Mouse (Mus musculus): ENCODE results near the gene Prr29. TPM values are rescaled to one million over a fixed set of nuclear protein-coding genes. Genes with fewer than 3 reads are reported as not detected.

Gene Prr29
- polyA plus RNA-seq, 1 experiment = not detected

DNA sequence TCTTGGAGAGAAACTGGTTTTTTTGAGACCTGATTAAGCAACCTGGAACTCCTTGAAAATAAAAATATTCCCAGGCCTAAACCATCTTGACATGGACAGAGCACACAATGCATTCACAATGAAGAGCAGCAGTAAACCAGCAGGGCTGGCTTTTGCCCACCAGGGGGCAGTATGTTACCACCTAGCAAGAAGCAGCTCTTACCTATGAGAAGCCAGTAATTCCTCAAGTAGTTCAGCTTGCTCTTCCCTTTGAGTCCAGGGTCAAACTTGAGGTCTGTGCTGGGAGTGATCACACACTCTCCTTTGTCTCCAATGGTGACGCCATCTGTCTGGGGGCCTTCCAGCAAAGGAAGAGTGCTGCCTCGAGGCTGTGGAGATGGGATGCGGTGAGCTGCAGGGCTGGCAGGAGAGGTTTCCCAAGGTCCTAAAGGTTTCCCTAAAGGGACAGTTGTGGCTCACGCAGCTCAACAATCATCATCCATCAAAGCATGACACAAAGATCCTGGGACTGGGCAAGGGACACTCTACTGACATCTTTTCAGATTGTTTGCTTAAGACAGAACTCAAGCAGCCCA, 53.4 kb downstream of the Prr29 start:
- H3K27me3 ChIP-seq (ENCODE audit: control insufficient read depth, insufficient read depth, insufficient read length) = no peaks in the 10 kb centered on the region
- H3ac ChIP-seq (ENCODE audit: control insufficient read depth, insufficient read length, low read depth) = no peak overlapping the region
- H3K36me3 ChIP-seq (ENCODE audit: control insufficient read depth, insufficient read depth) = peaks cover 81% of the 10 kb centered on the region
- H3K79me2 ChIP-seq (ENCODE audit: control insufficient read depth, insufficient read depth) = no peaks in the 10 kb centered on the region
- no peak overlapping the region for H3K4me3 ChIP-seq (ENCODE audit: insufficient read depth, poor library complexity, severe bottlenecking)
- TF ChIP-seq MAX (IDR thresholded peaks at IDR 0.05) (no peak), USF1 (IDR thresholded peaks at IDR 0.05; ENCODE audit: low read depth) (no peak), CTCF (IDR thresholded peaks at IDR 0.05; ENCODE audit: control insufficient read depth, insufficient read depth, insufficient read length) (peak; percentile 63), MYOG (IDR thresholded peaks at IDR 0.05; ENCODE audit: control insufficient read depth, extremely low read depth, insufficient read length) (no peak), MYOD1 (IDR thresholded peaks at IDR 0.05; ENCODE audit: control insufficient read depth, insufficient read length, low read depth) (no peak), FOSL1 (IDR thresholded peaks at IDR 0.05; ENCODE audit: insufficient read depth, low read length, poor library complexity, severe bottlenecking) (no peak), CEBPB (IDR thresholded peaks at IDR 0.05; ENCODE audit: low read depth) (no peak)
- no peaks in the 10 kb centered on the region for H3K79me3 ChIP-seq (ENCODE audit: low read depth)

DNA sequence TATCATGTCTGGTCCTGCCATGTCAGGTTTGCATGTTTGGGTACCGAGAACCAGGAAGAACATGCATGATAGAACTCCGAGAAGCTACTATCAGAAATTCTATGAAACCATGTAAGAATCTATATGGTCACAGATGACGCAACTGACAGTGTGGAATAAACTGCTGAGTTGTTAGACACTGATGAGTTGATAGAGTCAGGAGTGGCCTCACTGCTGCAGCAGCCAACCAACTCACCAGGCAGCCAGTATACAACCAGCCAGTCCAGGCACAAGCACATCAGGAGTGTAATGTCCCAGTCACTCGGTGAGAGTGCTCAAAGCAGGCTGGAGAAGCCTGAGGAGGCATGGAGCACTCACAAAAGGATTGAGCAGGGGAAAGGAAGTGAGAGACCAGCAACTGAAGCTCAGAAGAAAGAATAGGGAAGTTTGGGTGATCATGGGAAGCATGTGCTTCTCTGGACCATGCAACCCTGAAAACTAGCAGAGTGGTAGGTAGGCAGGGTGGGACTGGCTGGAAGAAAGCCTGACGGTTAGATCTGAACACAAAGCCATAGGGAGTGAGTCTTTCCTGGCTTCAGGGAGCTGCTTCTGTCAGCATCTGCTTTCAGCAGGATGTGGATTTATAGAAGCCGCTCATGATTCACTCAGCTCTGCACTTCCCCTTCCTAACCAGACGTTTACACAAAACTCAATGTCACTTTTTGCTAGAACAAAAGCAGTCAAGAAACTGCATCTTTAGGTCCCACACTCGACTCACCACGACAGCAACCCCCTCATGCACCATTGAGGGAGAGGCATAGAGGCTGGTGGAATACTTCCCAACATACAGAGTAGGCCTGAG, 54.2 kb downstream of the Prr29 start:
- Histone ChIP-seq H3K79me3 (ENCODE audit: low read depth) (no peaks in the 10 kb centered on the region), H3K36me3 (ENCODE audit: control insufficient read depth, insufficient read depth) (peaks cover 78% of the 10 kb centered on the region), H3ac (ENCODE audit: control insufficient read depth, insufficient read length, low read depth) (no peak overlapping the region), H3K27me3 (ENCODE audit: control insufficient read depth, insufficient read depth, insufficient read length) (no peaks in the 10 kb centered on the region), H3K79me2 (ENCODE audit: control insufficient read depth, insufficient read depth) (no peaks in the 10 kb centered on the region), H3K4me3 (ENCODE audit: insufficient read depth, poor library complexity, severe bottlenecking) (no peak overlapping the region)
- TF ChIP-seq MYOD1 (IDR thresholded peaks at IDR 0.05; ENCODE audit: control insufficient read depth, insufficient read length, low read depth) = no peak
- no peak for TF ChIP-seq USF1 (IDR thresholded peaks at IDR 0.05; ENCODE audit: low read depth)
- TF ChIP-seq FOSL1 (IDR thresholded peaks at IDR 0.05; ENCODE audit: insufficient read depth, low read length, poor library complexity, severe bottlenecking) = no peak
- TF ChIP-seq CEBPB (IDR thresholded peaks at IDR 0.05; ENCODE audit: low read depth) = no peak
- TF ChIP-seq MAX (IDR thresholded peaks at IDR 0.05) = no peak
- TF ChIP-seq MYOG (IDR thresholded peaks at IDR 0.05; ENCODE audit: control insufficient read depth, extremely low read depth, insufficient read length) = no peak
- no peak for TF ChIP-seq CTCF (IDR thresholded peaks at IDR 0.05; ENCODE audit: control insufficient read depth, insufficient read depth, insufficient read length)

DNA sequence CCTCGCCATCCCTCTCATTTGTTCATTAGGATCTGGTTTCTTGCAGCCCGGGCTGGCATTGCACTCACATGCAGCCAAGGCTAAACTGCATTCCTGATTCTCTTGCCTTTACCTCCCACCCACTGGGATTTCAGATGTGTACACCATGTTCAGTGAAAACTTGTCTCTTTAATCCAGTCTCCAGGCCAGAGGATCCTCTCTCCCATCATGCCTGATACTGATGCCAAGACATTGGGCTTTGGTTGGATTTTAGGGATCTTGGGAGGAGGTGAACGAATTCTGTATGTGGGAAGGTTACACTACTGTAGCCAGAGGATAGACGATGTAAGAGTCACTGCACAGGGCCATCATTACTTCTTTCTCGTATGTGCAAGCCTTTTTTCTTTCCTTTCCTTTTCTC, 59.9 kb downstream of the Prr29 start:
- peaks cover 77% of the 10 kb centered on the region for H3K36me3 ChIP-seq (ENCODE audit: control insufficient read depth, insufficient read depth)

DNA sequence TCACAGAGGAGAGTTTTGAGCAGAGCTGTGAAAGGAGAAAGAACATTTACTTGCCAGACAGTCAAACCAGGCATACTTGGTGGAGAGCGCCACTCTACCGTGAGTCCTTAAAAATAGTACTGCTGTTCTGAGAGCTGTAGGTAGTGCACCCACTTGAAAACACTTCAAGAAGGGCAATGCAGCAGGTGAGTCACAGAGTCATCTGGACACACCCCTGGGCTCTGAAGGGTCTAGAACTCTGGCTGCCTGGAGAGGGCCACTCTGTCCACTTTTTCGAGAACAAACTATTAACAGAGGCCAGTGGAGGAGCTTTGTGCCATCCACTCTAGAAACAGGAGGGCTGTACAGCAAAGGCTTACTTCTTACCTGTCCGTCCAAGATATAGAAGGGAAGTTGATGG, 61.2 kb downstream of the Prr29 start:
- Histone ChIP-seq H3K27me3 (ENCODE audit: control insufficient read depth, insufficient read depth, insufficient read length) (no peaks in the 10 kb centered on the region), H3K79me3 (ENCODE audit: low read depth) (no peaks in the 10 kb centered on the region), H3K79me2 (ENCODE audit: control insufficient read depth, insufficient read depth) (no peaks in the 10 kb centered on the region), H3ac (ENCODE audit: control insufficient read depth, insufficient read length, low read depth) (no peak overlapping the region), H3K36me3 (ENCODE audit: control insufficient read depth, insufficient read depth) (peaks cover 67% of the 10 kb centered on the region), H3K4me3 (ENCODE audit: insufficient read depth, poor library complexity, severe bottlenecking) (no peak overlapping the region)
- TF ChIP-seq CTCF (IDR thresholded peaks at IDR 0.05; ENCODE audit: control insufficient read depth, insufficient read depth, insufficient read length) (no peak), MYOG (IDR thresholded peaks at IDR 0.05; ENCODE audit: control insufficient read depth, extremely low read depth, insufficient read length) (no peak), MAX (IDR thresholded peaks at IDR 0.05) (no peak), USF1 (IDR thresholded peaks at IDR 0.05; ENCODE audit: low read depth) (no peak), FOSL1 (IDR thresholded peaks at IDR 0.05; ENCODE audit: insufficient read depth, low read length, poor library complexity, severe bottlenecking) (no peak), CEBPB (IDR thresholded peaks at IDR 0.05; ENCODE audit: low read depth) (no peak), MYOD1 (IDR thresholded peaks at IDR 0.05; ENCODE audit: control insufficient read depth, insufficient read length, low read depth) (no peak)

More for the DNA sequence above, 59.9 kb downstream of the Prr29 start:
- Histone ChIP-seq H3K4me3 (ENCODE audit: insufficient read depth, poor library complexity, severe bottlenecking) (no peak overlapping the region), H3ac (ENCODE audit: control insufficient read depth, insufficient read length, low read depth) (no peak overlapping the region), H3K79me2 (ENCODE audit: control insufficient read depth, insufficient read depth) (no peaks in the 10 kb centered on the region), H3K27me3 (ENCODE audit: control insufficient read depth, insufficient read depth, insufficient read length) (no peaks in the 10 kb centered on the region), H3K79me3 (ENCODE audit: low read depth) (no peaks in the 10 kb centered on the region)
- TF ChIP-seq CTCF (IDR thresholded peaks at IDR 0.05; ENCODE audit: control insufficient read depth, insufficient read depth, insufficient read length) = no peak
- TF ChIP-seq CEBPB (IDR thresholded peaks at IDR 0.05; ENCODE audit: low read depth) = no peak
- no peak for TF ChIP-seq MYOG (IDR thresholded peaks at IDR 0.05; ENCODE audit: control insufficient read depth, extremely low read depth, insufficient read length)
- no peak for TF ChIP-seq MAX (IDR thresholded peaks at IDR 0.05)
- no peak for TF ChIP-seq FOSL1 (IDR thresholded peaks at IDR 0.05; ENCODE audit: insufficient read depth, low read length, poor library complexity, severe bottlenecking)
- TF ChIP-seq MYOD1 (IDR thresholded peaks at IDR 0.05; ENCODE audit: control insufficient read depth, insufficient read length, low read depth) = no peak
- no peak for TF ChIP-seq USF1 (IDR thresholded peaks at IDR 0.05; ENCODE audit: low read depth)

Other genes with a start within 250 kb of the Prr29 start
- not detected for gene Gm10840, start 204.6 kb upstream of the Prr29 start, polyA plus RNA-seq (2012; fragmentation: generic; extraction: Trizol)
- 67.7 TPM for gene Limd2, start 204.6 kb upstream of the Prr29 start, polyA plus RNA-seq (2012; fragmentation: generic; extraction: Trizol)
- gene Strada, start 163.3 kb upstream of the Prr29 start, polyA plus RNA-seq (2012; fragmentation: generic; extraction: Trizol) = 21.3 TPM
- 16.6 TPM for gene Ccdc47, start 149.1 kb upstream of the Prr29 start, polyA plus RNA-seq (2012; fragmentation: generic; extraction: Trizol)
- gene Ddx42, start 148.5 kb upstream of the Prr29 start, polyA plus RNA-seq (2012; fragmentation: generic; extraction: Trizol) = 19.5 TPM
- 48.7 TPM for gene Ftsj3, start 109.4 kb upstream of the Prr29 start, polyA plus RNA-seq (2012; fragmentation: generic; extraction: Trizol)
- 289 TPM for gene Psmc5, start 109.3 kb upstream of the Prr29 start, polyA plus RNA-seq (2012; fragmentation: generic; extraction: Trizol)
- 49.5 TPM for gene Smarcd2, start 92.5 kb upstream of the Prr29 start, polyA plus RNA-seq (2012; fragmentation: generic; extraction: Trizol)
- 0.15 TPM for gene Tcam1, start 88.8 kb upstream of the Prr29 start, polyA plus RNA-seq (2012; fragmentation: generic; extraction: Trizol)
- gene Gh, start 63.6 kb upstream of the Prr29 start, polyA plus RNA-seq (2012; fragmentation: generic; extraction: Trizol) = not detected
- gene Cd79b, start 50.7 kb upstream of the Prr29 start, polyA plus RNA-seq (2012; fragmentation: generic; extraction: Trizol) = not detected
- gene Scn4a, start 12.2 kb upstream of the Prr29 start, polyA plus RNA-seq (2012; fragmentation: generic; extraction: Trizol) = 0.02 TPM
- gene Icam2, start 22.6 kb downstream of the Prr29 start, polyA plus RNA-seq (2012; fragmentation: generic; extraction: Trizol) = not detected
- 6.0 TPM for gene Ern1, start 122.4 kb downstream of the Prr29 start, polyA plus RNA-seq (2012; fragmentation: generic; extraction: Trizol)
- 5.9 TPM for gene Tex2, start 248.0 kb downstream of the Prr29 start, polyA plus RNA-seq (2012; fragmentation: generic; extraction: Trizol)